16 mouse cellular contexts compared by ENCODE assay signal in the genomic region with DNA sequence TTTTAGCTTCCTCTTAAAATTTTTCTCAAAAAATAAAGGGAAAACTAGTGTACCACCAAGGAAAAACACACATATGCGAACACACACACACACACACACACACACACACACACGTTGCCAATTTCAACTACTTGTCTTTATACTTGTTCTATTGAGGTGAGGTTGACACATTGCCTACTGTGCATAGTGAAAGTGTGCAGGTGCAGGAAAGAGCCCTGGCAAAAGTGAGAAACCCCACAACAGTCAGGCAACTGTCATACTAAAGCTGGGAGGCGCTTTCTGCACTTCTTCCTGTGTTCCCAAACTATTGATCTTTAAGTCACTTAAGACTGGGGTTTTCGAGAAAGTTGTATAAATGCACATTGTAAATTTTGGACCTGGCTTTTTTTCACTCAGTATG.
"Had no signal": no experiment of that assay in that cellular context is flagged by ENCODE, and none has a peak within 500 bp of the region (broad histone marks: within the 10 kb centered on the region; RNA-seq: fewer than 3 reads in every experiment).

No protein-coding gene starts in this region.

- H3K27me3 ChIP-seq: liver, embryonic 13.5 days; midbrain, embryonic 12.5 days; midbrain, embryonic 15.5 days; neural tube, embryonic 13.5 days had no signal

- H3K27ac ChIP-seq: kidney, postnatal 0 days; layer of hippocampus, adult 2 months; left cerebral cortex, adult 2 months; liver, embryonic 13.5 days; macrophage; midbrain, embryonic 12.5 days; midbrain, embryonic 15.5 days; neural tube, embryonic 13.5 days had no signal

- H3K9me3 ChIP-seq: liver, embryonic 13.5 days; midbrain, embryonic 12.5 days; midbrain, embryonic 15.5 days; neural tube, embryonic 13.5 days had no signal

- DNase-seq: kidney, adult 18-20 months; kidney, postnatal 25 days; layer of hippocampus, adult 9-11 months; layer of hippocampus, postnatal 36 days; liver, embryonic 13.5 days; lung, adult 2 months; lung, postnatal 14 days; retina, postnatal 1 day; right cerebral cortex, postnatal 25 days had no signal

- H3K4me1 ChIP-seq: liver, embryonic 13.5 days; midbrain, embryonic 12.5 days; midbrain, embryonic 15.5 days; neural tube, embryonic 13.5 days had no signal

- H3K4me3 ChIP-seq: layer of hippocampus, adult 2 months; left cerebral cortex, adult 2 months; liver, embryonic 13.5 days; midbrain, embryonic 12.5 days; midbrain, embryonic 15.5 days; neural tube, embryonic 13.5 days had no signal

- H3K36me3 ChIP-seq: liver, embryonic 13.5 days; midbrain, embryonic 12.5 days; midbrain, embryonic 15.5 days; neural tube, embryonic 13.5 days had no signal
